Comparison of ENCODE assay signal across 20 mouse cellular contexts in the genomic region with DNA sequence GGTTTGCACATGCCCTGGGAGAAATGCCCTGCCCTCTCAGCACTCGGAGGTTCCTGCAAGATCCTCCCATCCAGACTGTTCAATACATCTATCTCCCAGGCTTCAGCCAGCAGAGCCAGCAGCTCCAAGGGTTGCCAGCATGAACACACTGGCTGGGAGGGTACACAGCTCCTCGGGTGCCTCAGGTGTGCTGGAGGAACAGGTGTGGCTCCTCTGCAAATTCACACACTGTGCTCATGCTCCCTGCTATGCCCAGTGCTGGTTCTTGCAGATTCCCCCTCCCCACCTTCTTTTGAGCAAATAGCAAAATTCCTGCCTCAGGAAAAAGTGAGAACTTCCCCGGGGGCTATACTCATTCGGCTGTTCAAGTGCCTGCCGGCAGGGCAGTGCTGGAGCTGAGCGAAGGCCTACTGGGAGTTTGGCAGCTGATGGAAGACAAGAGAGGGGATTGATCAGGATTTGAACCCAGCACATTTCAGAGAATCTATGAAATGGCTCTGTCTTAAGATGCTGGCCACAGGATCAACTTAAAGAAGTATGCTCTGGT. TPM values are rescaled to one million over a fixed set of nuclear protein-coding genes. Genes with fewer than 3 reads are reported as not detected.
DNase-seq lines count a peak whose midpoint lies in the region; ATAC-seq and TF ChIP-seq lines count a peak whose summit lies in the region.
"Had no signal": no experiment of that assay in that cellular context is flagged by ENCODE, and none has a peak within 500 bp of the region (broad histone marks: within the 10 kb centered on the region; RNA-seq: fewer than 3 reads in every experiment).

No protein-coding gene starts in this region.

- no peak for DNase-seq in hindbrain, embryonic 10.5 days (ENCODE audit: low spot score)
- DNase-seq in hindbrain, embryonic 11.5 days (ENCODE audit: low spot score), result no peak
- DNase-seq in neural tube, embryonic 10.5 days (ENCODE audit: extremely low spot score, low spot score), result no peak
- DNase-seq in B cell, adult 2 months, result no peak
- DNase-seq in liver, postnatal 0 days, result no peak
- DNase-seq: adrenal gland, adult 8-10 months; cerebellum, adult 18-20 months; gastrocnemius, postnatal 14 days; heart, postnatal 36 days; kidney, adult 8-10 months; kidney, postnatal 4 days; layer of hippocampus, postnatal 36 days; liver, embryonic 13.5 days had no signal

- H3K27ac ChIP-seq in hindbrain, embryonic 10.5 days, result peak overlapping the region; percentile 9; the same call in 1 of the 2 replicates
- H3K27ac ChIP-seq in hindbrain, embryonic 11.5 days (ENCODE audit: low read depth, low read length), result no peak overlapping the region
- peak overlapping the region; percentile 46; the same call in 1 of the 2 replicates for H3K27ac ChIP-seq in neural tube, embryonic 13.5 days (replicated peaks)
- no peak overlapping the region for H3K27ac ChIP-seq in intestine, embryonic 16.5 days (ENCODE audit: low read length)
- H3K27ac ChIP-seq in stomach, embryonic 16.5 days (ENCODE audit: low read length), result no peak overlapping the region
- no peak overlapping the region for H3K27ac ChIP-seq in liver, postnatal 0 days (ENCODE audit: low read depth)
- H3K27ac ChIP-seq: limb, embryonic 10.5 days; liver, embryonic 13.5 days; macrophage had no signal

- peaks cover 52% of the 10 kb centered on the region for H3K27me3 ChIP-seq in hindbrain, embryonic 10.5 days (ENCODE audit: insufficient read depth, poor library complexity, severe bottlenecking)
- peaks cover 5% of the 10 kb centered on the region; the same call in 1 of the 2 replicates for H3K27me3 ChIP-seq in hindbrain, embryonic 11.5 days (ENCODE audit: control insufficient read depth, insufficient read depth, low read length)
- peaks cover 63% of the 10 kb centered on the region for H3K27me3 ChIP-seq in neural tube, embryonic 13.5 days
- H3K27me3 ChIP-seq in intestine, embryonic 16.5 days (replicated peaks; ENCODE audit: control insufficient read depth, insufficient read depth, low read length), result no peaks in the 10 kb centered on the region
- no peaks in the 10 kb centered on the region for H3K27me3 ChIP-seq in stomach, embryonic 16.5 days (ENCODE audit: control insufficient read depth, insufficient read depth, low read length)
- no peaks in the 10 kb centered on the region for H3K27me3 ChIP-seq in liver, postnatal 0 days (ENCODE audit: insufficient read depth, low read length)

- WGBS in hindbrain, embryonic 10.5 days, result 63% methylated on average over 6 of the region's 6 CpGs
- WGBS in hindbrain, embryonic 11.5 days, result 57% methylated on average over 6 of the region's 6 CpGs
- 49% methylated on average over 6 of the region's 6 CpGs for WGBS in neural tube, embryonic 13.5 days
- 53% methylated on average over 6 of the region's 6 CpGs for WGBS in intestine, embryonic 16.5 days
- 46% methylated on average over 6 of the region's 6 CpGs for WGBS in stomach, embryonic 16.5 days
- WGBS in liver, postnatal 0 days (ENCODE audit: insufficient replicate concordance), result 57% methylated on average over 6 of the region's 6 CpGs

- H3K36me3 ChIP-seq in hindbrain, embryonic 10.5 days, result no peaks in the 10 kb centered on the region
- H3K36me3 ChIP-seq in hindbrain, embryonic 11.5 days (ENCODE audit: control insufficient read depth, insufficient read depth, low read length), result no peaks in the 10 kb centered on the region
- H3K36me3 ChIP-seq in neural tube, embryonic 13.5 days, result no peaks in the 10 kb centered on the region
- H3K36me3 ChIP-seq in intestine, embryonic 16.5 days (ENCODE audit: control insufficient read depth, insufficient read depth, low read length), result no peaks in the 10 kb centered on the region
- no peaks in the 10 kb centered on the region for H3K36me3 ChIP-seq in stomach, embryonic 16.5 days (ENCODE audit: control insufficient read depth, insufficient read depth, low read length)
- H3K36me3 ChIP-seq in liver, postnatal 0 days (replicated peaks; ENCODE audit: insufficient read depth, low read length), result no peaks in the 10 kb centered on the region
- H3K36me3 ChIP-seq: limb, embryonic 10.5 days; liver, embryonic 13.5 days had no signal

- no peak for TF ChIP-seq CTCF in liver, postnatal 0 days (IDR thresholded peaks at IDR 0.05; ENCODE audit: low read depth)

- H3K4me3 ChIP-seq in hindbrain, embryonic 10.5 days, result no peak overlapping the region
- no peak overlapping the region for H3K4me3 ChIP-seq in hindbrain, embryonic 11.5 days (ENCODE audit: low read depth, low read length)
- no peak overlapping the region for H3K4me3 ChIP-seq in neural tube, embryonic 13.5 days
- no peak overlapping the region for H3K4me3 ChIP-seq in intestine, embryonic 16.5 days (ENCODE audit: low read length)
- H3K4me3 ChIP-seq in stomach, embryonic 16.5 days (replicated peaks; ENCODE audit: low read length), result no peak overlapping the region
- no peak overlapping the region for H3K4me3 ChIP-seq in liver, postnatal 0 days (ENCODE audit: low read depth, low read length)
- H3K4me3 ChIP-seq: limb, embryonic 10.5 days; liver, embryonic 13.5 days had no signal

- no peak for ATAC-seq in hindbrain, embryonic 11.5 days (ENCODE audit: low FRiP score)
- no peak for ATAC-seq in neural tube, embryonic 13.5 days (ENCODE audit: low read depth)
- peak; percentile 75; the same call in 1 of the 2 replicates for ATAC-seq in intestine, embryonic 16.5 days
- ATAC-seq in stomach, embryonic 16.5 days (ENCODE audit: insufficient read depth, low FRiP score), result peak; percentile 39; the same call in 1 of the 2 replicates
- ATAC-seq in liver, postnatal 0 days, result no peak

- H3K4me2 ChIP-seq in hindbrain, embryonic 11.5 days (replicated peaks; ENCODE audit: low read depth, low read length), result no peak overlapping the region
- H3K4me2 ChIP-seq in neural tube, embryonic 13.5 days, result no peak overlapping the region
- H3K4me2 ChIP-seq in intestine, embryonic 16.5 days (ENCODE audit: low read depth, low read length), result no peak overlapping the region
- no peak overlapping the region for H3K4me2 ChIP-seq in stomach, embryonic 16.5 days (ENCODE audit: low read depth, low read length)
- no peak overlapping the region for H3K4me2 ChIP-seq in liver, postnatal 0 days (ENCODE audit: low read depth, low read length)
- H3K4me2 ChIP-seq: heart, embryonic 11.5 days; liver, embryonic 13.5 days had no signal

- TF ChIP-seq EP300 in liver, postnatal 0 days (IDR thresholded peaks at IDR 0.05; ENCODE audit: low read depth), result no peak

- no peak overlapping the region for H3K9ac ChIP-seq in hindbrain, embryonic 11.5 days (ENCODE audit: low read depth, low read length)
- no peak overlapping the region; the same call in 1 of the 2 replicates for H3K9ac ChIP-seq in neural tube, embryonic 13.5 days
- no peak overlapping the region for H3K9ac ChIP-seq in intestine, embryonic 16.5 days (ENCODE audit: low read depth, low read length)
- H3K9ac ChIP-seq in stomach, embryonic 16.5 days (ENCODE audit: low read length), result no peak overlapping the region
- no peak overlapping the region for H3K9ac ChIP-seq in liver, postnatal 0 days (replicated peaks)
- H3K9ac ChIP-seq: liver, embryonic 13.5 days had no signal

- H3K4me1 ChIP-seq in hindbrain, embryonic 10.5 days (replicated peaks), result peaks cover 52% of the 10 kb centered on the region
- peaks cover 19% of the 10 kb centered on the region for H3K4me1 ChIP-seq in hindbrain, embryonic 11.5 days (replicated peaks; ENCODE audit: control insufficient read depth, insufficient read depth, low read length)
- peaks cover 62% of the 10 kb centered on the region for H3K4me1 ChIP-seq in neural tube, embryonic 13.5 days (replicated peaks)
- H3K4me1 ChIP-seq in intestine, embryonic 16.5 days (ENCODE audit: control insufficient read depth, insufficient read depth, low read length), result peaks cover 17% of the 10 kb centered on the region
- peaks cover 18% of the 10 kb centered on the region for H3K4me1 ChIP-seq in stomach, embryonic 16.5 days (ENCODE audit: control insufficient read depth, insufficient read depth, low read length)
- H3K4me1 ChIP-seq in liver, postnatal 0 days (ENCODE audit: insufficient read depth), result peaks cover 6% of the 10 kb centered on the region; the same call in 1 of the 2 replicates

- H3K9me3 ChIP-seq in hindbrain, embryonic 10.5 days, result no peaks in the 10 kb centered on the region
- H3K9me3 ChIP-seq in hindbrain, embryonic 11.5 days (ENCODE audit: control insufficient read depth, low read length), result no peaks in the 10 kb centered on the region
- no peaks in the 10 kb centered on the region for H3K9me3 ChIP-seq in neural tube, embryonic 13.5 days
- no peaks in the 10 kb centered on the region for H3K9me3 ChIP-seq in intestine, embryonic 16.5 days (ENCODE audit: control insufficient read depth, low read length)
- no peaks in the 10 kb centered on the region for H3K9me3 ChIP-seq in stomach, embryonic 16.5 days (replicated peaks; ENCODE audit: control insufficient read depth, low read length)
- H3K9me3 ChIP-seq in liver, postnatal 0 days (ENCODE audit: low read length), result no peaks in the 10 kb centered on the region
- H3K9me3 ChIP-seq: limb, embryonic 10.5 days; liver, embryonic 13.5 days had no signal

RNA-seq across cellular contexts. Expression of gene Pipox, which starts 19.1 kb away (rescaled TPM):
- polyA plus RNA-seq in hindbrain, embryonic 10.5 days (2016; fragmentation: Nextera tagmentation; extraction: Ambion mirVana), result 7.3 and 13.1 TPM in 2 replicates
- 7.6 and 8.6 TPM in 2 replicates for polyA plus RNA-seq in hindbrain, embryonic 11.5 days (2014; fragmentation: Nextera tagmentation; extraction: Ambion mirVana)
- 4.1 and 6.1 TPM in 2 replicates for polyA plus RNA-seq in neural tube, embryonic 13.5 days (2015; fragmentation: Nextera tagmentation; extraction: Ambion mirVana)
- polyA plus RNA-seq in intestine, embryonic 16.5 days (2015; fragmentation: Nextera tagmentation; extraction: Ambion mirVana), result 55.9 and 65.6 TPM in 2 replicates
- 20.8 and 23.5 TPM in 2 replicates for polyA plus RNA-seq in stomach, embryonic 16.5 days (2015; fragmentation: Nextera tagmentation; extraction: Ambion mirVana)
- polyA plus RNA-seq in liver, postnatal 0 days (2015; fragmentation: Nextera tagmentation; extraction: Ambion mirVana), result 48.9 and 53.4 TPM in 2 replicates
- polyA plus RNA-seq: macrophage had no signal

RNA-seq across cellular contexts. Expression of gene Sez6, which starts 55.8 kb away (rescaled TPM):
- polyA plus RNA-seq in hindbrain, embryonic 10.5 days (2016; fragmentation: Nextera tagmentation; extraction: Ambion mirVana), result 8.8 and 19.3 TPM in 2 replicates
- 13.3 TPM in 2 replicates for polyA plus RNA-seq in hindbrain, embryonic 11.5 days (2014; fragmentation: Nextera tagmentation; extraction: Ambion mirVana)
- polyA plus RNA-seq in neural tube, embryonic 13.5 days (2015; fragmentation: Nextera tagmentation; extraction: Ambion mirVana), result 95.2 and 104 TPM in 2 replicates
- 0.48 and 0.56 TPM in 2 replicates for polyA plus RNA-seq in intestine, embryonic 16.5 days (2015; fragmentation: Nextera tagmentation; extraction: Ambion mirVana)
- 2.0 and 2.3 TPM in 2 replicates for polyA plus RNA-seq in stomach, embryonic 16.5 days (2015; fragmentation: Nextera tagmentation; extraction: Ambion mirVana)
- polyA plus RNA-seq in liver, postnatal 0 days (2015; fragmentation: Nextera tagmentation; extraction: Ambion mirVana), result not detected in 2 replicates
- polyA plus RNA-seq: macrophage; spleen, adult 2 months had no signal

Comparison
In these comparisons a context has a peak if more than half of its experiments do, and no peak if none do; other contexts are left out.
1. H3K27ac ChIP-seq: peak in hindbrain, embryonic 10.5 days (single experiment) and neural tube, embryonic 13.5 days (single experiment); none in hindbrain, embryonic 11.5 days (single experiment), intestine, embryonic 16.5 days (single experiment), stomach, embryonic 16.5 days (single experiment) and liver, postnatal 0 days (single experiment).
2. ATAC-seq: peak in intestine, embryonic 16.5 days (single experiment) and stomach, embryonic 16.5 days (single experiment); none in hindbrain, embryonic 11.5 days (single experiment), neural tube, embryonic 13.5 days (single experiment) and liver, postnatal 0 days (single experiment).